Mouse (Mus musculus) olfactory bulb, adult 2 months (tissue): Measurements from ENCODE around the gene Asphd1.

Experiments
- CTCF ChIP-seq: fragments of 200-500 bp; IDR thresholded peaks from 2 replicates; pipeline ENCODE4 v1.5.1; 2012; ENCODE audit warnings: low read depth, mild to moderate bottlenecking, low read length, moderate library complexity; ENCODE audit not compliant: insufficient read depth
- POLR2A ChIP-seq: fragments of 200-500 bp; IDR thresholded peaks from 2 replicates; pipeline ENCODE4 v1.6.1; 2012; ENCODE audit warnings: mild to moderate bottlenecking, low read depth, low read length, moderate library complexity; ENCODE audit not compliant: insufficient read depth

GRCm38 (mm10) chr7:126929046-126929445, 20.3 kb downstream of the Asphd1 start:
- TF ChIP-seq POLR2A (no peak), CTCF (no peak)
